Mouse (Mus musculus): ENCODE measurements around the gene Hps1.

DNA sequence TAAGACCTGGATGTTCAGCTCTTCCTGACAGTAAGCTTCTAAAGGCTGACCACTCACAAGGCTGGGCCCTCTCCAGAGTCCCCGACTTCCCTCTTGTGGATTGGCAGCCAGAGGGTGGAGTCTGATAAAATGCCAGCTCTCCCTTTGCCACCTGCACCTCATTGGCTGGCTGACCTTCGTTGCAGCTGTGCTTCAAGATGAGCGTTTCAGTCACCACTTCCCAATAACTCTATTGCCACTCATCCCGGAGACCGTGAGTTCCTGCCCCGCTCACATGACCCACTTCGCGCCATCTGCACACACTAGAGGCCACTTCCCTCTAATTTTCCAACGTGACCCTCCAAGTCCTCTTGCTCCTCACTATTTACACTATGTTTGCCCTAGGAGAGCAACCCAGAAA, 66.0 kb downstream of the Hps1 start:
- TF ChIP-seq CTCF (IDR thresholded peaks at IDR 0.05; ENCODE audit: low read depth, low read length) (no peak), POLR2A (IDR thresholded peaks at IDR 0.05; ENCODE audit: extremely low read depth, insufficient read depth, low read length) (no peak)
